Mouse (Mus musculus) kidney, adult 11 months (tissue): Measurements from ENCODE around the gene Gm20518.

ENCODE experiments used
- DNase-seq: peaks from one replicate; pipeline ENCODE4 v3.0.0; 2022

The Gm20518 gene

DNA sequence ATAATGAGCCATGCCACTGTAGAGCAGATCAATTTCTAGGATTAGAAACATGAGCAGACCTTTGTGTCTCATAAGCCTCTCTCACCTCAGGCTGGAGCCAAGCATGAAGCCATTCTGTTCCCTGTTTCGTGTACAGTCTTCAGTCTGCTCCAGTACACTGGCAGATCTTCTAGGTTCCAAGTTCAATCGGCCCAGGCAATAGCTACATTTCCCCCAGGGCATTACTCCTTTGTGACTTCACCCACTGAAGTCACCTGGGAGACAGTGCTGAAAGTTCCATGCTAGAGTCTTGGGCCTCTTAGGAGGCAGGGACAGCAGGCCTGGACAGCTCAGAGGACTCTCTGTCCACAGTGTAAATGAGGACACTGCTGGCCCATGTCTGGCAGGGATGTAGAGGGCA lies 2.5 kb upstream of the Gm20518 start, which contains the start of gene Tssk1:
Gene Tssk1, plus strand, starts transcription at position 301 of the 400 bp plus-strand sequence.
- DNase-seq = no peak

DNA sequence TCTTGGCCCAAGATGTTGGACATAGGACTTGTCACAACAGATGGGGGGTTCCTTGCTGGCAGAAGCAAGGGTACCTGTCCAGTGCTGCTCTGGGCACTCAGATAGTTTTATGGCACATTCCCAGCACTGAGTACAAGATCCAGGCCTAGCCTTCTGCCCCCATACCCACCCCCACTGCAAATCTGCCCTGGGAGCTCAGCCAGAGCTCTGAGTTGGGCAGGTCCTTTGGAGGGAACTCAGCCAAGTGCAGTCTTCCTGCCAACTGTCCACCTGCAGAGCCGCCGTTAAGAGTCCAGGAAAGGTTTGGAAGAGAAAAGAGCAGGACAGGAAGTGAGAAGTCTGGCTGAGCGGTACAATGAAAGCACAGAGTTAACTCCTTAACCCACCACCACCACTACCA lies 1.1 kb upstream of the Gm20518 start:
- DNase-seq = peak; percentile 89

DNA sequence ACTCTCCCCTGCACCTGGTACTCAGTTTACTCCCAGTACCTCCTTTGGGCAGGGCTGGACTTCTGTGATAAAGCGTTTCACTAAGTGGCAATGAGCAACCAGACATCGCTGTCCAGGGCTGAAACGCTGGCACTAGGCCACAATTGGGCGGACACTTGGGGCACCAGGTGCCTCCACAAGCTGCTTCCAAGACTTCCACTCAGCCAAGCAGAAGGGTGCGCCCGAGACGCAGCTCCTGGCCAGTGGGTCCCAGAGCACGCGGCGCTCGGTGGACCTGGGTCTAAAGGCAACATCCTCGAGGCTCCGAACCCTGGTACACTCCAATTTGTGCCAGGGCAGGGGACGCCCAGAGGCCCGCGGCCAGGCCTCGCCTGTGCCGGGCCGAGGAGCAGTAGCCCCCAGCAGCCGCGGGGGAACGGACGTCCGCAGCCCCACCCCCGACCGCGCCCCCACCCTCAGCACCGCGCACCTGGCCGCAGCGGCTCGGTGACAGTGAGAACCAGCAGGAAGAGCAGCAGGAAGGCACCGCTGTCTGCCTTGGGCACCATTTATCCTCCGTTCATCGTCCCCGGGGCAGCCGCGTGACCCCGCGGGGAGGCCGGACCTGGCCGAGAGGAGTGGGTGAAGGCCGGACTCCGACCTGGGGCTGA lies 429 bp downstream of the Gm20518 start:
- peak; percentile 92 for DNase-seq

DNA sequence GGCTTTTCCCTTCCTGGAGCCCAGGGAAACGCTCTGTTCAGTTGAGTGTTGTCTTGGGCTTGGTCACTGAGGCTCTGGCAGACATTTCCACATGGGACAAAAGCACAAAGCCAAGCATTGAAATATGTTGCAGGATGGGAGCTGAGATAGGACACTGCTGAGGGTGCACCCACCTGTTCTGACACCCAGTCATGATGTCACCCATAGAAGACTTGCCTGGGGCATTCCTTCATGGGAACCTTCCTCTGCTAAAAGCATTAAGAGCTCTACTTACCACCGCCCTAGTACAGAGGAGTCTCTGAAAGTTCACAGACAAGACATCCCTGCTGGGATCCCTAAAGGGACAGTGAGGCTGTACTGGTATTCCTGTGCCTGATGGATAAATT lies 1.1 kb downstream of the Gm20518 start:
- DNase-seq = no peak

DNA sequence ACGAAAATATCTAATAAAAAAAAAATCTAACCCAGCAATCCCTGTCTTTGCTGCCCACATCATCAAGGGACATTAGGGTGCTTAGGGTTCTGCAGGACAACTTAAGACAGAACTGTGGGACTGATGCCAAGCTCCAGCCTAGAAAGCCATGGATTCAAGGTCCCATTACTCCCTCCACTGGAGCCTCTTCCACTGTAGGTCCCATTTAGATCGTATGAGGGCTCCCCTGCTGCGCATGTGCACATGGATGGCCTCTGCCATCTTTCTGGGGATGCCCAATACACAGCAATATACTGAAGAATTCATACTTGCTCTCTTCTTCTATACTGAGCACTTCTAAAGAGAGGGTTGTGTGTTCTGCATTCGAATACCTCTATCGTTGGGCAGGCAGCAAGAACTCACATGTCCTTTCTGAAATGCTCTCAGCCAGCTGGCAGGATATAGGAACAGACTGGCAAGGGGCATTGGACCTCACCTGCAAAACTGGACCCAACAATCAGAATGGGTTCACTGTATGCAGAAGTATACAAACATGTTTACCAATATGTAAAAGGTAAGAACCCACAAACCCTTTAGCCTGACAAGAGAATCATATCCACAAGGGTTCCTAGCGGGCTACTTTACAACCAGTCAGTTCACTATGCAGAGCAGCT lies 1.7 kb downstream of the Gm20518 start:
- no peak for DNase-seq

DNA sequence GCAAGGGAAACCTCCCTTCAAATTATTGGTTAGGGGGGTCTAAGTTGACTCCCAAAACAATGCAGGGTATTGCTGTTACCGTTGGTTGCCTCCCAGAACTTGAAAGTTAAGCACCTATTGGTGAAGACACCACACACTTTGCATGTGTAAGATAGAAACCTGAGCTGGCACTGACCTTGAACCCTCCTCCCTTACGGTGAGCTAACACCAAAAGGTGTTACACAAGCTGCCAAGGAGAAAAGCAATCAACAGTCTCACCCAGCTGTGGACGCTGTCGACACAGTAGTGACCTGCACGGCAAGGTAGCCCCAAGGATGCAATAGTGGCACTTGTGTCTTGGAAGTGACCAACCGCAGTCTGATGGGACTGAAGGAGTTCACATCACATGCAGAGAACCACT lies 7.4 kb downstream of the Gm20518 start:
- no peak for DNase-seq

DNA sequence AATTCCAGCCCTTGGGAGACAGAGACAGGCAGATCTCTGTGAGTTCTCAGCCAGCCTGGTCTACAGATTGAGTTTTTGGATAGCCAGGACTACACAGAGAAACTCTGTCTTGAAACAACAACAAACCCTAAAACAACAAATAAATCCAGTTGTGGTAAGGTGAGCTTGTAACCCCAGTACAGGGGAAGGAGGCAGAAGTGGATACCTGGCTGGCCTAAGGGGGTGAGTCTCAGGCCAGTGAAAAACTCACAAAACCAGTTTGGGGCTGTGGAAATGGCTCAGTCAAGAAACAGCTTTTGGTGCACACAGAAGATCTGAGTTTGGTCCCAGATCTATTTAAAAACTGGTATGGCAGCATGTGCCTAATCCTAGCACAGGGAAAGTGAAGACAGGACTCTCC lies 9.3 kb downstream of the Gm20518 start:
- DNase-seq = no peak

DNA sequence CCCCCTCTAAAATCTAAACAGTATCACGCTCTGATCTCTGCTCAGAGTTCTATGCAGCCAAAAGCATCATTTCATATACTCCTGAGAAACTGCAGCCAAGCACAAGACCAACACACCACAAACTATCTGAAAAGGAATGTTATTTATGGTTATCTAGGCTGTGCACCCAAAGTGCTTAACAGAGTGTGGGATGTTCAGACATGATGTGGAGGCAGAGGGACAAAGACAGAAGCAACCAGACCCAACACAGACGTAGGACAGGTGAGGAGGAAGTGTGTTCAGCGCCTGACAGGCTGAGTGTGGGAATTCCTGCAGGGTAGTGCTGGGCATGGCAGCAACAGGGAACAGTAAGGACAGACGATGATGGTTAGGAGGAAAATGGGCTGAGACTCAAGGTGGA lies 11.9 kb downstream of the Gm20518 start:
- DNase-seq = no peak

DNA sequence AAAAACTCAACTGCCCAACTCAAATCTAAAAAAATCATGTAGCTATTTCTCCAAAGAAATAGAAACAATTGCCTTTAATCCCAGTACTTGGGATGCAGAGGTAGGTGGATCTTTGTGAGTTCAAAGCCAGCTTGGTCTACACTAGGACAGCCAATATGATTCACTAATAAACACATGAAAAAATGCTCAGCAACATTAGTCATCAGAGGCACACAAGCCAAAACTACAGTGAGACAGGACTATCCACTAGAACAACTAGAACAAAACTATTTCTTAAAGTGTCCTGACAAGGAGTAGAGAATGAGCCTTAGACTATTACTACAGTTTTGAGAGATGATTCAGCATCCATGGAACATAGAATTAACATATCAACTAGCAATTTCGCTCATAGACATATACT lies 15.4 kb downstream of the Gm20518 start:
- DNase-seq = no peak

DNA sequence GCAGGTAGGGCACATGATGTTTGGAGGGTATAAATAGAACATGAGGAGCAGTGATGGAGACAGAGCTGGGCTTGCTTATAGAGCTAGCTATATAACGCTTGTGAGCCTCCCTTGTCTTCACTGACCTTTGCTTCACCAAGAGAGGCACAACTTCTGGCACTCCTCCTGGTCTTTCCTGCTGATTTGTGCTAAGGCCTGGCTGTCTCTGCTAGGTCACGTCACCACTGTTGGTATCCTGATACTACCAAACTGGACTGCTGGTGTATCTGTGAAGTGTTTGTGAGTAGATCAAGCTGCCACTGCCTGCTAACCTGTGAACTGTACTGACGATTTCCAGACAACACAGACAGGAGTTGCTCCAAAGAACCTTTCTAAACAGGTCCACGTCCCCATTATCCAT lies 16.3 kb downstream of the Gm20518 start:
- DNase-seq = no peak

DNA sequence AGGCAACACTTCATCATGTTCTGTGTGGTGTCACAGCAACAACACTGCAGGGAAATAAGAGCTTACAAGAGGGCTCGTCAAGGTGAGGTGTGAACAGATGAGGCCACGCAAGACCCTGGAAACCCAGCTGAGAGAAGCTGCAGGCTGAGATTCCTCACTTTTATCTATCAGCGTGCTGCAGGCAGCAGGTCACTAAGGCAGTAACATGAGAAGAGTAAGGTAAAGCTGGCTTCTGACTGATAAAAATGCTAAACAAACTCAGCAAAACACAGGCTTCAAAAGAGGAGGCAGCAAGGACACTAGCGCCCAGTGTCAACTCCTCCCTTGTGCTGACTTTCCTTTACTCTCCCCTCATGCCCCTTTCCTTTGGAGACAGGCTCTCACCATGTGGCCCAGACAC lies 18.5 kb downstream of the Gm20518 start:
- no peak for DNase-seq

DNA sequence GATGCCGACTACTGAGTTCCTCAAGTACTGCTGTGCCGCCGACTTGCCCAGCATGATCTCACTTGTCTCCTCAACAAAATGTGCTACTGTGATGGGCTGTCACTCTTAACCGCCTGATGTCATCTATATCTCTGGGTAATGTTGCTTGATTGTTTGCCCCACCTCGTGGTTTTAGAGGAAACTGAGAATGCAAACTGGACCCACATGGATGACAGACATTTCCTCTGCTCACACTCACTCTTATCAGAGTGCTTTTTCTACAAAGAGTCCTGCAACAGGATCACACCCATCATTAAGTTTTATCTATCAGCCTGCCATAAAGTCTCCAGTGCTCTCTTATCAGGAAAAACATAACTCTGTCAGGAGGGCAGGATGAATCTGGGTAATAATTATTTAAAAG lies 20.2 kb downstream of the Gm20518 start:
- DNase-seq = no peak

DNA sequence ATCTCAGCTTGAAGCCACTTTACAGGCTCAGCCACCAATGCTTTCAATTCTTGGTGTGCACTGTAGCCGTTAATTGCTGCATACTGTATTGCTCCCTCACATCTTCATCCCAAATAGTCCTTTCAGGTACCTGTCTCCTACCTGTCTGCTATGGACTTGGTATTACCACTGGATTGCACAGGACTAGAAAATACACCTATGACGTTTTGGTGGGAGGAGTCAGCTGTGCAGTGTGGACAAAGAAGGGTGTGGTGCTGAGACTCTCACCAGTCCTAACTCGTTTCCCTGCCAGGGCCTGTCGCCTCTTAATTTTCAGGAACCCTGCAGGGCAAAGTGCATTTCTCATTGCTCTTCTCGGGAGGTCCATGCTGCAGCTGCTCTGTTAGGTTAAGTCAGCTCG lies 25.7 kb downstream of the Gm20518 start:
- peak; percentile 40 for DNase-seq

DNA sequence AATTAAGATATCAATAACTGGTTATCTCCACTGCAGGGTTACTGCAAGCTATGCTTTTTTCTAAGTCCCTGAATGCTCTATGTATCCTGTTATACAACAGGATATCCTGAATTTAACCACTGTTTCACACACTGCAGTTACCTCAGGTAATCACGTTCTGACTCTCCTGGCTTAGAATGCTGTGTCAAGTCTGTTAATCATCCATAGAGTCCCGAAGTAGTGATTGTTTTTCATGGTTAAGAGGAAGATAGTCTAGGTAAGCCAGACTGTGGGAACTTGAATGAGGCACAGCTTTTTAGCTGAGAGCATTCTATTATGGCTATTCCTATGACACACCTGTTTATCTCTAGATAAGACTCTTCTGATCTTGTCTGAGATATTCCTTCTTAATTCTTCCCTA lies 26.2 kb downstream of the Gm20518 start:
- DNase-seq = peak; percentile 15

DNA sequence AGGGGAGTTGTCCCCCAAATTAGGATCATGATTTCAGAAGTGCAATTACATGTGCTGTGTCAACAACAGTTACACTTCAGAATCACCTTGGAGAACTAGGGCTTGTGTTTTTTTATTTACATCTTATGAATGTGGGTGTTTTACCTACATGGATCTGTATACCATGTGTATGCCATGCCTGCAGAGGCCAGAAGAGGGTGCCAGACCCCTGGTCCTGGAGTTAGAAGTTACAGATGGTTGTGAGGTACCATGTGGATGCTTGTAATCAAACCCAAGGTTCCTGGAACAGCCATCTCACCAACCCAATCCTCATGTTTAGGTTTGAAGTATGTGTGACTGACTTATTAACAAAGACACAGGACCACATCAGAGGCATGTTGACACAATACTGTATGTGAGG lies 32.9 kb downstream of the Gm20518 start:
- DNase-seq = no peak

DNA sequence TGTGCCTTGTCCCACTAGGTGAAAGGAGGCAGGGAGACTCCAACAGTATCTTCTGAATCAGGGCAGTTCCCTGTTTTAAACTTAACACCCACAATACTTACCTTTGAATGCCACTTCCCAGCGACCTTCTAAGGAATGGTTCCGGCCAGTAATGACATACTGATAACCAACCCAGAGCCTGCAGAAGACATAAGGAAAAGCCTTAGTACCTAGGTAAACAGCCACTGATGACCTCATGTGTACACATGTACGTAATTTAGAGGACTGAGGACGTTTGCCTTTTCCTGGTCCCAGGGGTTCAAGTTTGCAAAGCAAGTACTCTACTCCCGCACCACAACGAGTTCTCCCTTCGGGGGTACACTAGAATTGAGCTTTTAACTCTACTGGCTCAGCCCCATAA lies 34.3 kb downstream of the Gm20518 start:
- DNase-seq = no peak

DNA sequence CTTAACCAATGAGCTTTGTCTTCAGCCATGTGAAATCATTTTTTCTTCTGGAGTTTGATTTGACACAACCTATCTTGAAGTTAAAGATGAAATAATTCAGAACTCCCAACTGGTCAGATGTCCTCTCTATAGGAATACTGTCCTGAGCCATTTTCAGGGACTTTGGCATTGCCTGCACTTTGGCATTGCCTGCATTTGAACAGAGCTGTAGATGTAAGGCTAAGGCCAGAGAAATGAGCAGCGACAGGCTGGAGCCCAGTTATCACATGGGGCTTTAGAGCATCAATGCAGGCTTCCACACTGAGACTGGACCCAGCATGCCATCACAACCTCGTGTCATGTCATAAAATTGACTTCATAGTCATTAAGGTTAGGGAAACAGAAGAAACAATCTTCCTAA lies 38.2 kb downstream of the Gm20518 start:
- DNase-seq = no peak

DNA sequence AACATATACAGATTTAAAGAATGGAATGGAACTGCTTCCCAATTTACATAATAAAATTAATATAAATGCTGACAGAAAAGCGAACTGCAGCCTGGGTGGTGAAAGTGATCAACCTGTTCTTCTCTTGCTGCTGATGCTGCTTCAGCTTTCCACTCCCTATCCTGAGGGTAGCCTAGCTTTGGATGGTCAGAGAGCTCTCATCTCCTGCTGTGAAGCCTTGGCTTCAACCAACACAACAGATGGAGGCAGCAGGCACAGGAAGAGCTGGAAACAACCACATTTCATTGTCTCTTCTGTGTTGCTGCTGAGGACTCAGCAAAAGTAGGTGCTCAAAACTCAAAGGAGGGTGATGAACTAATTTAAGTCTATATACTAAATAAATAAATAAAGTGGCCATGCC lies 39.6 kb downstream of the Gm20518 start:
- no peak for DNase-seq

DNA sequence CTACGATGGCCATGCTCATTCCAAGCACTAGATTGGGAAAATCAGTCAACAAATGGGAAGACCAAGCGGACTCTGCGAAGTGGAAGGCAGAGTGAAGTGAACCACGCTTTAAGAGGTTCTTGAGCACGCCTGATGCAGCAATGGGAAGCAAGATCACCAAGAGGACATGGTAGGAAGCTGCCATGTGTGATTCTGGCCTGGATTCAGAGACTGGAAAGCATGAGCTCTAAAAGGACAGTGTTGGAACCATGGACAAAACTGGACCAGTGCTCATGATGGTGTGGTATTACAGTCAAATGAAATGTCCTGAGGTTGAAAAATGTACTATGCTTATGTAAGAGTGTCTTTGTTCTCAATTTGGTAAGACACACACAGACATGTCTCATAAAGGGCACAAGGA lies 40.1 kb downstream of the Gm20518 start:
- DNase-seq = no peak

DNA sequence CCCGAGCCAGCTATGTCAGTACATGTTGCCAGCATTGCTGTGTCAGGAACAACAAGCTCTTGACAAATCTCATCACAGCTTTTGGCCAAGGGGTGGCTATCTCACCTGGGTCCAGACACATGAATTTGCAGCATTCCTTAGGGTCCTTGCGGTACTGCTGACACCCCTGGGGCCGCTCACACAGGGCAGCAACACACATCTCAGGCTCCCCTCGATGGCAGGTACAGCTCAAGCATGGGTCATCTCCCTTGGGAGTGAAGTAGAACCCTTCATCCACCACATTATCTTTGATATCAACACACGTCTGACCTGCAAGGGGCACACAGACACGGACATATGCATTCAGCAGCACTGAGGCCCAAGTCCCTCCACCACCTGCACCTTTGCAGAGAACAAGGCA lies 42.0 kb downstream of the Gm20518 start:
- no peak for DNase-seq

DNA sequence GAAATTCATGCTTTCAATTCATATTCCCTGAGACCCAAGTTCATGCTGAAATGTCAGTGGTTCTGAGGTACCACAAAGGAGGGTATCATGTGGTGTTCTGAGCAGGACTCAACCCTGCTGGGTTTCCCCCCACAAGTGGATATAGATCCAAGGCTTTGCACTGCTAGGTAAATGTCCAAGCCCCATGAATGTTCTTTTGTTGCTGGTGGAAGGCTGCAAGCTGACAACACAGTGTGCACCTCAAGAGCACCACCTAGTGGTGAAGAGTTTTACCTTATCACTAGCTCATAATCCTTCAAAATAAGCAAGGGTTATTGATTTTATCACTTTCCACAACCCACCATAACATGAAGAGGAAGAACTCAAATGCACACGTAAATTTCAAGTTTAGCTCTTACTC lies 42.5 kb downstream of the Gm20518 start:
- no peak for DNase-seq

DNA sequence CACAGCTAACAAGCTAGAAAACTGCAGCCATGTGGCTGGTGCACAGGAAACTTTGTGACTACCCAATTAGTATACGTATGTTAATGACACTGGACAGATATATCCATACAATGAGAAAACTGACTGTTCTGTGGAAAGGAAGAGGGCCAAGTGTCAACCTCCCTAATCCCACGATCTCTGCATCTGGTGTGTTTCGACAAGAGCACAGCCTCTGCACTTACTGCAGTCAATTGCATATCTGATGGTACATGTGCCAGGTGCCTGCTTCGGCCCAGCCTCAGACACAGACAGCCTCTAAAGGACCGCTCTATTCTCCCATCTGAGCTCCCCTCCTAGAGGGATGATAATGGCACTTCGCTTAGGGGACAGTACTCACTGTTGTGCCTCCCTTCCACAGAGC lies 43.0 kb downstream of the Gm20518 start:
- DNase-seq = no peak

DNA sequence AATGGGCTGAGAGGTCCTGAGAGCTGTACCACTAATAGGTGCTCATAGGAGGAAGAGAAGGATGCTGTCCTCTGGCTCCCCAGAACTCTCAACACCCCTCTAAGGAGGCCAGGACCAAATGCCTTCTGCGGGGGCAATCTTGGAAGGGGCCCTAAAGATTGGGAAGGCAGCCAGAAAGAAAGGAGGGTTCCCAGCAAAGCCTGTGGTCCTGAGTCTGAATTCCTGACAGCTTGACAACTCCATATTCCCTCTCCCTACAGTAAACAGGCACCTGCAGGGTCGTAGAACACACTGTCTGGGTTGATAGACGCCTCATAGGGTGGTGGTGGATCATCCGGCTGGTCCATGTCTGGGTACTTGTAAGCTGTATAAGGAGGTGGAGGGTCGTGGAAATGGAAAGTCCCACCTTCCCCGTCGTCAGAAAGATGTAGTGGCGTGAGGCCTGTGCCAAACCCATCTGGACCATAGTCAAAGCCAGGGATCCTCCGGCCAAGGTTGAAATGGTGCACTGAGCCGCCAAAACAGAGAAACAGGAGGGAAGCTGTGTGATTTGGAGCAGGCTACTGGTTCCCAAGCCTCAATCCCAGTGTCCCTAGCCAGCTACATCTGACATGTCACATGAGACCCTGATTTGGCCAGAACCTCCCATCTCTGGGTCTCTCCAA lies 47.6 kb downstream of the Gm20518 start:
- no peak for DNase-seq

DNA sequence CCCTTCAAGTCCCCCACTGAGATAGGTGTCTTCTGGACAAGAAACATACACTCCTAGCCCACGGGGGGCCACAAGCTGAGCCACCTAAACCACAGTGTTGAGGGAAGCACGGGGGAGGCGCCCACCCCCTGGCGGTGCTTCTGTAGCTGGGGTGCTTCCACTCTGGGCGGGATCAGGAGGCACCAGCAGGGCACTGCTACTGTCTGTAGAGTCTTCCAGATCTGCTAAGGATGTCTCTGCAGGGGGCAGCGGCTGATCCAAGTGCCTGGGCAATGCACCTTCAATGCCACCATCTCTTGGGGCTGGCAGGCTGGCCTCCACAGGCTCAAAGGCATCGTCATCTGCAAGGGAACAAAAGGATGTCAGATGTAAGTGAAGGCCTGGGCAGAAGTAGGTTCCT lies 49.0 kb downstream of the Gm20518 start:
- no peak for DNase-seq

DNA sequence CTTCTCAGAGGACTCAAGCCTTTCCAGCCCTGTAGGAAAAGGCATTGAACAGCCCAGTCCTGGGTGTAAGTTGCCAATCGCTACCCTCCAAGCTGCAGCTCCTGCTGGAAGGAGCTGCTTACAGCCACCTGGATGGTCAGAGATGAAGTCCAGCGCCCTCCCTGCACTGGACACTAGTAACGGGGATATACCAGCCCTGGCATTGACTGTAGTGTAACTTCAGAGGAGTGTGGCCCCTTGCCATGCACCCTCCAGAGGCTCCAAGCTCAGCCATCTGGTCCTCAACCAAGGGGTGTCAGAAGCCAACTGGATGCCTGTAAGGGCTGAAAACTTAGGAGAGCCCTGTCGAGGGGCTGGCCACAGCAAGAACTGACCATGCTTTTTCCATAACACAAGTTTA lies 51.5 kb downstream of the Gm20518 start:
- no peak for DNase-seq
